Mouse (Mus musculus) bone marrow, adult 2 months (tissue): ENCODE measurements at regions not wholly inside any gene's neighbourhood (a gene's known extent, or its start where the extent isn't known, plus 50 kb on each side); places are given as distances from the start of the nearest gene placed in this dataset.

ENCODE experiments used
- CTCF ChIP-seq: fragments of 200-500 bp; IDR thresholded peaks from 2 replicates; pipeline ENCODE4 v1.5.1; 2011; ENCODE audit warnings: low read length, control low read depth; ENCODE audit not compliant: control insufficient read depth, insufficient read depth
- POLR2A ChIP-seq: fragments of 200-500 bp; IDR thresholded peaks from 2 replicates; pipeline ENCODE4 v1.6.1; 2011; ENCODE audit warnings: low read depth, mild to moderate bottlenecking, control low read depth, low read length, borderline replicate concordance; ENCODE audit not compliant: control insufficient read depth

DNA sequence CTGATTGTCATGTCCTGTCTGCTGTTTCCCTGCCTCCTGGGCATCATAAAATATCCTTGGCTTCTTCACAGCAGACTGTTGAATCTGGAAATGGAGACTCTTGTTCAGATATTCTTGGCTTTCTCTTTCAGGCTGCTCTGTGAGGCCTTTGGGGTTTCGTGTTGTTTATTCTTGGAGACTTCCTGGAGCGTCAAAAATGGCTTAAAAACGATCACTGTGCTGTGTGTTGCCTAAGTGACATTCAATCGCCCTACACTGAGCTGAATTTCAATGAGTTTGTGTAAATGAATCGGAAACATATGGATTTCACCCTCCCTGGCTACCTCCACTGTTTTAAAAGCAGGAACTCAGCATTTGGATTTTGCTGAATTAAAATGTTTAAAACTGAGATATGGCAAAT, 241.1 kb upstream of the Slc24a2 start:
- TF ChIP-seq CTCF (no peak), POLR2A (no peak)
